Mouse (Mus musculus) forebrain, embryonic 11.5 days (tissue): ENCODE data around the gene Pou2f2. TPM values are rescaled to one million over a fixed set of nuclear protein-coding genes. Genes with fewer than 3 reads are reported as not detected.

ENCODE experiments used
- ATAC-seq: fragments of 200-750 bp; cut with Nextera tagmentation; replicated peaks from 2 replicates; pipeline ENCODE4 v1.8.0; 2017; ENCODE audit warnings: moderate TSS enrichment; ENCODE audit not compliant: low FRiP score
- DNase-seq: peaks from one replicate; pipeline ENCODE4 v3.0.0-alpha.2; 2017; ENCODE audit warnings: low spot score
- H3K27ac ChIP-seq: fragments of 300-500 bp; sonication (generic); 2 replicates; pipeline ENCODE4 v1.5.1; 2014; ENCODE audit warnings: low read depth, low read length
- H3K27me3 ChIP-seq: fragments of 300-500 bp; sonication (generic); 2 replicates; pipeline ENCODE4 v1.6.1; 2014; ENCODE audit warnings: mild to moderate bottlenecking, low read length, mixed read lengths; ENCODE audit not compliant: control insufficient read depth, insufficient read depth
- H3K36me3 ChIP-seq: fragments of 300-500 bp; sonication (generic); 2 replicates; pipeline ENCODE4 v1.6.1; 2014; ENCODE audit warnings: mild to moderate bottlenecking, low read length, moderate library complexity, mixed read lengths; ENCODE audit not compliant: control insufficient read depth, insufficient read depth
- H3K4me1 ChIP-seq: fragments of 300-500 bp; sonication (generic); replicated peaks from 2 replicates; pipeline ENCODE4 v1.6.1; 2014; ENCODE audit warnings: low read length, mixed read lengths; ENCODE audit not compliant: control insufficient read depth, insufficient read depth
- H3K4me2 ChIP-seq: fragments of 300-500 bp; sonication (generic); 2 replicates; pipeline ENCODE4 v1.6.1; 2014; ENCODE audit warnings: low read depth, mild to moderate bottlenecking, low read length, moderate library complexity, mixed read lengths; ENCODE audit not compliant: severe bottlenecking
- H3K4me3 ChIP-seq: fragments of 300-500 bp; sonication (generic); 2 replicates; pipeline ENCODE4 v1.5.1; 2014; ENCODE audit warnings: low read depth, low read length
- H3K9ac ChIP-seq: fragments of 300-500 bp; sonication (generic); 2 replicates; pipeline ENCODE4 v1.6.1; 2014; ENCODE audit warnings: low read length
- H3K9me3 ChIP-seq: fragments of 300-500 bp; sonication (generic); 2 replicates; pipeline ENCODE4 v1.6.1; 2016; ENCODE audit warnings: low read length, mixed read lengths; ENCODE audit not compliant: control insufficient read depth
- WGBS: fragments of 180-500 bp; shearing (Covaris S2); extraction: QIAGEN DNeasy Blood & Tissue Kit; methylation state at CpG from one replicate; pipeline ENCODE4 v1.1.7; 2014; 5-methylcytosine and 5-hydroxymethylcytosine counted together
- polyA plus RNA-seq: library from polyadenylated mRNA; unstranded; fragments of >200 nt; fragmentation: Nextera tagmentation; extraction: Ambion mirVana; gene quantifications from 2 replicates; pipeline ENCODE4 v1.2.1, GENCODE M21; 2014

Gene Pou2f2
- polyA plus RNA-seq, 1 experiment from 2014 or later, result 16.8 TPM

GRCm38 (mm10) chr7:25218705-25219415 lies 39.3 kb upstream of the Pou2f2 start:
- Histone ChIP-seq H3K27me3 (no peaks in the 10 kb centered on the region), H3K36me3 (no peaks in the 10 kb centered on the region), H3K4me2 (peak overlapping the region; percentile 92), H3K9ac (peak overlapping the region; percentile 72), H3K4me3 (peak overlapping the region; percentile 55), H3K9me3 (no peaks in the 10 kb centered on the region), H3K4me1 (peaks cover 17% of the 10 kb centered on the region), H3K27ac (peak overlapping the region; percentile 19; the same call in 1 of the 2 replicates)
- DNase-seq (peak; percentile 87), ATAC-seq (peak; percentile 32)
- under 1% methylated on average over 53 of the region's 53 CpGs for WGBS

GRCm38 (mm10) chr7:25217653-25218395 lies 38.3 kb upstream of the Pou2f2 start:
- Histone ChIP-seq H3K27me3 (no peaks in the 10 kb centered on the region), H3K4me2 (no peak overlapping the region), H3K27ac (no peak overlapping the region), H3K36me3 (no peaks in the 10 kb centered on the region), H3K9me3 (no peaks in the 10 kb centered on the region), H3K4me3 (no peak overlapping the region), H3K9ac (no peak overlapping the region), H3K4me1 (peaks cover 17% of the 10 kb centered on the region)
- no peak for ATAC-seq
- WGBS, result 69% methylated on average over 12 of the region's 12 CpGs
- DNase-seq, result no peak

GRCm38 (mm10) chr7:25214172-25214571 lies 34.6 kb upstream of the Pou2f2 start:
- Histone ChIP-seq H3K9me3 (no peaks in the 10 kb centered on the region), H3K4me3 (no peak overlapping the region), H3K4me2 (no peak overlapping the region), H3K27ac (no peak overlapping the region), H3K27me3 (no peaks in the 10 kb centered on the region), H3K36me3 (no peaks in the 10 kb centered on the region; the same call in 1 of the 2 replicates), H3K9ac (no peak overlapping the region), H3K4me1 (peaks cover 6% of the 10 kb centered on the region; the same call in 1 of the 2 replicates)
- WGBS, result 97% methylated on average over 2 of the region's 2 CpGs
- ATAC-seq (no peak), DNase-seq (no peak)

- Histone ChIP-seq H3K4me3 (no peak overlapping the region), H3K9me3 (no peaks in the 10 kb centered on the region), H3K4me1 (0 out of 2 replicates have a peak, but pooled peaks cover 1% of the 10 kb centered on the region), H3K4me2 (no peak overlapping the region), H3K27ac (no peak overlapping the region), H3K27me3 (no peaks in the 10 kb centered on the region), H3K9ac (no peak overlapping the region), H3K36me3 (no peaks in the 10 kb centered on the region; the same call in 1 of the 2 replicates)
- ATAC-seq (no peak), DNase-seq (no peak)
- 83% methylated on average over 3 of the region's 3 CpGs for WGBS
Observed at GRCm38 (mm10) chr7:25213099-25213498, 33.6 kb upstream of the Pou2f2 start.

GRCm38 (mm10) chr7:25210482-25210881 lies 31.0 kb upstream of the Pou2f2 start:
- H3K27me3 ChIP-seq, result no peaks in the 10 kb centered on the region
- no peak overlapping the region for H3K4me2 ChIP-seq
- ATAC-seq, result no peak
- no peaks in the 10 kb centered on the region for H3K4me1 ChIP-seq
- no peak overlapping the region for H3K4me3 ChIP-seq
- H3K9me3 ChIP-seq, result no peaks in the 10 kb centered on the region
- DNase-seq, result no peak
- H3K36me3 ChIP-seq, result no peaks in the 10 kb centered on the region; the same call in 1 of the 2 replicates
- WGBS, result 88% methylated on average over 4 of the region's 4 CpGs
- H3K9ac ChIP-seq, result no peak overlapping the region
- H3K27ac ChIP-seq, result no peak overlapping the region

- 89% methylated on average over 3 of the region's 3 CpGs for WGBS
- H3K4me1 ChIP-seq, result no peaks in the 10 kb centered on the region
- H3K27me3 ChIP-seq, result no peaks in the 10 kb centered on the region
- H3K4me3 ChIP-seq, result no peak overlapping the region
- ATAC-seq (no peak), DNase-seq (no peak)
- H3K4me2 ChIP-seq, result no peak overlapping the region
- no peaks in the 10 kb centered on the region for H3K9me3 ChIP-seq
- H3K9ac ChIP-seq, result no peak overlapping the region
- H3K36me3 ChIP-seq, result no peaks in the 10 kb centered on the region; the same call in 1 of the 2 replicates
- H3K27ac ChIP-seq, result no peak overlapping the region
Observed at GRCm38 (mm10) chr7:25209161-25209622, 29.7 kb upstream of the Pou2f2 start.

GRCm38 (mm10) chr7:25206094-25206830 lies 26.7 kb upstream of the Pou2f2 start:
- Histone ChIP-seq H3K36me3 (peaks cover 3% of the 10 kb centered on the region; the same call in 1 of the 2 replicates), H3K27me3 (no peaks in the 10 kb centered on the region), H3K4me2 (no peak overlapping the region), H3K9me3 (no peaks in the 10 kb centered on the region), H3K27ac (no peak overlapping the region), H3K4me3 (no peak overlapping the region), H3K4me1 (no peaks in the 10 kb centered on the region), H3K9ac (no peak overlapping the region)
- ATAC-seq, result no peak
- no peak for DNase-seq
- WGBS, result 93% methylated on average over 16 of the region's 16 CpGs

- WGBS, result 83% methylated on average over 16 of the region's 16 CpGs
- ATAC-seq, result no peak
- DNase-seq, result no peak
- peaks cover 3% of the 10 kb centered on the region; the same call in 1 of the 2 replicates for H3K36me3 ChIP-seq
- no peak overlapping the region for H3K27ac ChIP-seq
- no peak overlapping the region for H3K9ac ChIP-seq
- H3K9me3 ChIP-seq, result no peaks in the 10 kb centered on the region
- no peak overlapping the region for H3K4me2 ChIP-seq
- H3K4me1 ChIP-seq, result no peaks in the 10 kb centered on the region
- H3K4me3 ChIP-seq, result no peak overlapping the region
- no peaks in the 10 kb centered on the region for H3K27me3 ChIP-seq
Observed at GRCm38 (mm10) chr7:25205355-25206093, 26.0 kb upstream of the Pou2f2 start.
